Mouse (Mus musculus) stomach, embryonic 16.5 days (tissue): ENCODE data around the gene Senp7. TPM values are rescaled to one million over a fixed set of nuclear protein-coding genes. Genes with fewer than 3 reads are reported as not detected.
"Not testable (repeated sequence)": the region's sequence is repeated elsewhere in the genome, so short reads cannot be mapped to it uniquely, and the experiment has no call there.

ENCODE experiments used
- ATAC-seq: fragments of 200-750 bp; cut with Nextera tagmentation; 2 replicates; pipeline ENCODE4 v1.8.0; 2017; ENCODE audit warnings: moderate number of reproducible peaks, moderate TSS enrichment; ENCODE audit not compliant: insufficient read depth, low FRiP score
- H3K27ac ChIP-seq: fragments of 300-500 bp; sonication (generic); 2 replicates; pipeline ENCODE4 v1.5.1; 2014; ENCODE audit warnings: low read length
- H3K27me3 ChIP-seq: fragments of 300-500 bp; sonication (generic); 2 replicates; pipeline ENCODE4 v1.6.1; 2014; ENCODE audit warnings: low read length, control low read depth, mixed read lengths; ENCODE audit not compliant: control insufficient read depth, insufficient read depth
- H3K36me3 ChIP-seq: fragments of 300-500 bp; sonication (generic); 2 replicates; pipeline ENCODE4 v1.6.1; 2014; ENCODE audit warnings: low read length; ENCODE audit not compliant: control insufficient read depth, insufficient read depth
- H3K4me1 ChIP-seq: fragments of 300-500 bp; sonication (generic); 2 replicates; pipeline ENCODE4 v1.6.1; 2014; ENCODE audit warnings: low read length, control low read depth, mixed read lengths; ENCODE audit not compliant: control insufficient read depth, insufficient read depth
- H3K4me2 ChIP-seq: fragments of 300-500 bp; sonication (generic); 2 replicates; pipeline ENCODE4 v1.6.1; 2014; ENCODE audit warnings: low read depth, low read length, mixed read lengths
- H3K4me3 ChIP-seq: fragments of 300-500 bp; sonication (generic); replicated peaks from 2 replicates; pipeline ENCODE4 v1.5.1; 2014; ENCODE audit warnings: mild to moderate bottlenecking, low read length
- H3K9ac ChIP-seq: fragments of 300-500 bp; sonication (generic); 2 replicates; pipeline ENCODE4 v1.6.1; 2014; ENCODE audit warnings: low read length
- H3K9me3 ChIP-seq: fragments of 300-500 bp; sonication (generic); replicated peaks from 2 replicates; pipeline ENCODE4 v1.6.1; 2016; ENCODE audit warnings: low read length, control low read depth; ENCODE audit not compliant: control insufficient read depth
- WGBS: fragments of 180-500 bp; shearing (Covaris S2); extraction: QIAGEN DNeasy Blood & Tissue Kit; methylation state at CpG from one replicate; pipeline ENCODE4 v1.1.7; 2014; 5-methylcytosine and 5-hydroxymethylcytosine counted together
- polyA plus RNA-seq: library from polyadenylated mRNA; unstranded; fragments of >200 nt; fragmentation: Nextera tagmentation; extraction: Ambion mirVana; gene quantifications from 2 replicates; pipeline ENCODE4 v1.2.1, GENCODE M21; 2015

Senp7 gene
- 27.0 and 27.3 TPM in 2 replicates for polyA plus RNA-seq

DNA sequence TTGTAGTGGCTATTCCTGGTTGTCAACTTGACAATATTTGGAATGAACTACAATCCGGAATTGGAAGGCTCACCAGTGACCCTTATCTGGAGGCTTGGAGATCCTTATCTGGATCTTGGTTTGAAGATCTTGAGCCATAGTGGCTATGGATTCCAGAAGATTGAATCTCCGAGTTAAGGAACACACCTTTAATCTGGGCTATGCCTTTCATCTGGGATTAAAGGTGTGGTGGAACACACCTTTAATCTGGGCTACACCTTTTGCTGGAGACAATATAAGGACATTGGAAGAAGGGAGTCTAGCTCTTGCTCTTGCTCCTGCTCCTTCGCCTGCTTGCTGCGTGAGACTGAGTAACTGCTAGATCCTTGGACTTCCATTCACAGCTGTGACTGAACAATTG is at the start of gene Senp7:
TSS of gene Senp7 (plus strand) at position 301 of the 400 bp plus-strand sequence.
- H3K4me3 ChIP-seq, H3K4me1 ChIP-seq, H3K27me3 ChIP-seq, H3K36me3 ChIP-seq, H3K4me2 ChIP-seq, H3K9ac ChIP-seq, ATAC-seq, H3K9me3 ChIP-seq, H3K27ac ChIP-seq: not testable (repeated sequence)
- WGBS, result no CpG with 5 or more reads among the region's 4 CpGs

DNA sequence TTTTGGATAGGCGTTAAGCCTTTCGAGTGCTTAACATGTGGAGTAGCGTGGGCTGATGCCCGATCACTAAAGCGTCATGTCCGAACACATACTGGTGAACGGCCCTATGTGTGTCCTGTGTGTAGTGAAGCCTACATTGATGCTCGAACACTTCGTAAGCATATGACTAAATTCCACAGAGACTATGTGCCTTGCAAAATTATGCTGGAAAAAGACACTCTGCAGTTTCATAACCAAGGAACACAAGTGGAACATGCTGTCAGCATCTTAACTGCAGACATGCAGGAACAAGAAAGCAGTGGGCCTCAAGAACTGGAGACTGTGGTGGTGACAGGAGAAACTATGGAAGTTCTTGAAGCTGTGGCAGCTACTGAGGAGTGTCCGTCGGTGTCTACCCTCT is 41.3 kb upstream of the Senp7 start:
- H3K9me3 ChIP-seq, result no peaks in the 10 kb centered on the region
- ATAC-seq, result no peak
- no peak overlapping the region for H3K4me3 ChIP-seq
- WGBS, result 95% methylated on average over 11 of the region's 11 CpGs
- no peaks in the 10 kb centered on the region for H3K4me1 ChIP-seq
- no peak overlapping the region for H3K9ac ChIP-seq
- H3K4me2 ChIP-seq, result no peak overlapping the region
- H3K27ac ChIP-seq, result no peak overlapping the region
- no peaks in the 10 kb centered on the region for H3K27me3 ChIP-seq
- peaks cover 9% of the 10 kb centered on the region for H3K36me3 ChIP-seq

DNA sequence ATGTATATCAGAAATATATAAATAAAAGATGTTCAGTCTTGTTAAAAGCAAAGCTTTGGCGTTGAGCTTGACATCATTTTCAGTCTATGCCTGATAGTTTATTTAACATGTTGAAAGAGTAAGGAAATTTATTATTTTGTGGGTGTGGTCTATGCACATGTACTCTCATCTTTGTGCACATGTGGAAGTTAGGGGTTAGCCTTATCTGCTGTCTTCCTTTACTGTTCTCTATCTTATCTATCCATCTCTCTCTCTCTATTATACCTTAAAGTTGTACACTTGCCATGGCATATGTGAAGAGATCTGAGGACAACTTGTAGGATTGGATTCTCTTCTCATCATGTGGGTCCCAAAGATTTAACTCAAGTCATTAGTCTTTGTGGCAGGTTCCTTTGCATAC is 39.3 kb upstream of the Senp7 start:
- Histone ChIP-seq H3K27me3 (no peaks in the 10 kb centered on the region), H3K4me3 (no peak overlapping the region), H3K4me2 (no peak overlapping the region), H3K36me3 (peaks cover 3% of the 10 kb centered on the region; the same call in 1 of the 2 replicates), H3K4me1 (no peaks in the 10 kb centered on the region), H3K9me3 (no peaks in the 10 kb centered on the region), H3K9ac (no peak overlapping the region), H3K27ac (no peak overlapping the region)
- ATAC-seq, result no peak
- WGBS, result 74% methylated on average over 1 of the region's 1 CpGs

DNA sequence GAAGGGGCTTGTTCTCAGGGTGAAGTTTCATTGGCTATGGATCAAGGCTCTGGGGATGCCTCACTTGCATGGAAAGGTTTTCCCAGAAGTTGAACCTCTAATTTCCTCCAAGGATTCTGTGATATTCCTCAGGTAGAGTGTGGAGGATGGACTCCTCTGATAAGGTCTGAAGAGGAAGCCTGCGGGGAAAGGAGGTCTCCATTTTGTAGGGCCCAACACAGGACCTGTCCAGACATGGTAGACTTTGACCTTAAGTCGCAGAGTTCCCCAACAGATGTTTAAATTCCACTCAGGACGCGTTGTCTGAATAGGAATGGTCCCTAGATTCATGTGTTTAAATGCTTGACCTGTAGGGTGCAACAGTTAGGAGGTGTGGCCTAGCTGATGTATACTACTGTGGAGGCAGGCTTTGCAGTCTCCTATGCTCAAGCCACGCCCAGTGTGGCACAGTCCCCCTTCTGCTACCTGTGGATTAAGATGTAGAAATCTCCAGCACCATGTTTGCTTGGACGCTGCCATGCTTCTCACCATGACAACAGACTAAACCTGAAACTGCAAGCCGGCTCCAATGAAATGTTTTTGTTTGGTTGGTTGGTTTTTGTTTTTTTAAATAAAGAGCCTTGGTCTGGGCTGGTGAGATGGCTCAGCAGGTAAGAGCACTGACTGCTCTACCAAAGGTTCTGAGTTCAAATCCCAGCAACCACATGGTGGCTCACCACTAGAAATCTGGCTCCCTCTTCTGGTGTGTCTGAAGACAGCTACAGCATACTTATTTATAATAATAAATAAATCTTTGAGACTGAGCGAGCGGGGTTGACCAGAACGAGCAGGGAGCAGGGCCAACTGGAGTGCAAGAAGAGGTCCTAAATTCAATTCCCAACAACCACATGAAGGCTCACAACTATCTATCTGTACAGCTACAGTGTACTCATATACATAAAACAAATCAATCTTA is 35.1 kb upstream of the Senp7 start:
- Histone ChIP-seq H3K4me3 (no peak overlapping the region), H3K4me1 (no peaks in the 10 kb centered on the region), H3K27ac (no peak overlapping the region), H3K4me2 (no peak overlapping the region), H3K36me3 (peaks cover 9% of the 10 kb centered on the region), H3K27me3 (no peaks in the 10 kb centered on the region), H3K9ac (no peak overlapping the region), H3K9me3 (no peaks in the 10 kb centered on the region)
- ATAC-seq, result 0 out of 2 replicates have a peak, but pooled peaks have one; percentile 7
- 88% methylated on average over 10 of the region's 10 CpGs for WGBS

DNA sequence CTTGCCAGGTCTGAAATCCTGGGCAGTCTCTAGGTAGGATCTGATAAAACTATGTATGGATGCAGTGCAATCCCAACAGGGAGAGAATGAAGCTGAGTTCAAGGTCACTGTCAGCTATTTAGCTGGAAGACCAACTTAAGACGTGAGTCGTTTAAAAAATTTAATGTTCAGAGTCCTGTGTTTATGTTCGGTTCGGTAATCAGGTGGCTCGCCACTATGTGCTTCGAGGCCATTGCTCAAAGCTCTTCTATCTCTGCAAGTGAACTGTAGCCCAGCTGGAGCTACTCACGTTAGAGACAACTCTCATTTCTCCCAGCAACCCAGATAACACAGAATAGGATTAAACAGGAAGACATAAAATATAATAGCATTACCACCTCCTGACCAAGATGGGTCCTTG is 34.1 kb upstream of the Senp7 start:
- H3K27ac ChIP-seq, result no peak overlapping the region
- WGBS, result 58% methylated on average over 7 of the region's 7 CpGs
- no peaks in the 10 kb centered on the region for H3K4me1 ChIP-seq
- no peak overlapping the region for H3K4me2 ChIP-seq
- H3K9me3 ChIP-seq, result no peaks in the 10 kb centered on the region
- H3K4me3 ChIP-seq, result no peak overlapping the region
- ATAC-seq, result no peak
- H3K9ac ChIP-seq, result no peak overlapping the region
- H3K36me3 ChIP-seq, result peaks cover 18% of the 10 kb centered on the region
- no peaks in the 10 kb centered on the region for H3K27me3 ChIP-seq

DNA sequence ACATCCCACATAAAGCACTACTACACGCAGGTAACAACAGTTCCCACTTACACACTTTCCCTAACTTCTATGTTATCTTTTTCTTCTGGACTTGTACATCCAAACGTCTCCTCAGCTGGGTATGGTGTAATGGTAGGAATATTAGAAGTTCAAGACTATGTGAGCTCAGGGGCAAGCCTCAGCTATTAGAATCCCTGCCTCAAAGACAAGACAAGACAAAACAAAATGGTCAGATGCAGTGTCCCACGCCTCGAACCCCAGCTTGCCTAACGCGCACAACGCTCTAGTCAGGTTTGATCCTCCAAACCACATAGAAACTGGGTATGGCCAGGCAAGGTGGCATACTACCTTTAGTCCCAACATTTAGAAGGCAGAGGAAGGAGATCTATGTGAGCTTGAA is 28.5 kb upstream of the Senp7 start:
- Histone ChIP-seq H3K36me3 (peaks cover 24% of the 10 kb centered on the region), H3K27ac (no peak overlapping the region), H3K4me3 (no peak overlapping the region), H3K27me3 (no peaks in the 10 kb centered on the region), H3K4me2 (no peak overlapping the region), H3K4me1 (no peaks in the 10 kb centered on the region), H3K9me3 (no peaks in the 10 kb centered on the region), H3K9ac (no peak overlapping the region)
- no peak for ATAC-seq
- WGBS, result 95% methylated on average over 7 of the region's 7 CpGs

DNA sequence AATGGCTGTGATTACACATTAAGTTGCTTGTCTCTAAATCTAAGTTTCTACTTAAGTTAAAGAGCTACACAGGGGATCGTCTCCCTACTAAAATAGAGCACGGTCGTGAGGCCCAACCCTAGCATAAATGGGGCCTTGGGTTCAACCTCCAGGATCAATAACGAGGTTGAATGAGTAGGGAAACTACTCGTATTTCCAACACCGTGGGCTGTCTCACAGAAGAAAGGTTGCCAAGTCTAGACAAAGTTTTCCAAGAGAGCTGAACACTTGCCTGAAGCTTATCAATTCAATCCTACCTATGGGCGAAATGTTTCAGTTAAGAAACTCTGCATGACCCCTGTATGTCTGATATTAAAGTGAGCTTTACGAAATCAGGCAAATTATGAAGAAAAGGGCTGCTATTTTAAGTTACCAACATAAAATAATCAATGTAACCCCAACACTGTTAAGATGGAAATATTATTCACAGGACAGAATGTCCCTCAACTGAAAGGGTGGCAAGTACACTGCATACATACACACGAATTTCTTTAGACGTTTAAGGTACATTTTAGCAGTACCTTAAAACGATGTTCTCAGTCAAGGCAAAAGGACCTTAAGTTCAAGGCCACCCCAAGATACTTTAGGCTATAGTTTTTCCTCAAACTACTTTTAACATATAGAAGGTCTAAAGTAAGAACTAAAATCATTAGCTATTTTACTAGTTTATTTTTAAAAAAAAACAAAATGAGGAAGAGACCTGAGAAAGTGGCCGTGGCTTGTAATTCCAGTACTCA is 20.1 kb upstream of the Senp7 start:
- 29% methylated on average over 12 of the region's 12 CpGs for WGBS
- ATAC-seq, result no peak
- no peak overlapping the region for H3K27ac ChIP-seq
- peaks cover 13% of the 10 kb centered on the region for H3K4me1 ChIP-seq
- H3K4me2 ChIP-seq, result peak overlapping the region; percentile 86
- H3K4me3 ChIP-seq, result peak overlapping the region; percentile 90
- no peaks in the 10 kb centered on the region for H3K27me3 ChIP-seq
- H3K36me3 ChIP-seq, result peaks cover 12% of the 10 kb centered on the region; the same call in 1 of the 2 replicates
- H3K9me3 ChIP-seq, result no peaks in the 10 kb centered on the region
- H3K9ac ChIP-seq, result peak overlapping the region; percentile 98

DNA sequence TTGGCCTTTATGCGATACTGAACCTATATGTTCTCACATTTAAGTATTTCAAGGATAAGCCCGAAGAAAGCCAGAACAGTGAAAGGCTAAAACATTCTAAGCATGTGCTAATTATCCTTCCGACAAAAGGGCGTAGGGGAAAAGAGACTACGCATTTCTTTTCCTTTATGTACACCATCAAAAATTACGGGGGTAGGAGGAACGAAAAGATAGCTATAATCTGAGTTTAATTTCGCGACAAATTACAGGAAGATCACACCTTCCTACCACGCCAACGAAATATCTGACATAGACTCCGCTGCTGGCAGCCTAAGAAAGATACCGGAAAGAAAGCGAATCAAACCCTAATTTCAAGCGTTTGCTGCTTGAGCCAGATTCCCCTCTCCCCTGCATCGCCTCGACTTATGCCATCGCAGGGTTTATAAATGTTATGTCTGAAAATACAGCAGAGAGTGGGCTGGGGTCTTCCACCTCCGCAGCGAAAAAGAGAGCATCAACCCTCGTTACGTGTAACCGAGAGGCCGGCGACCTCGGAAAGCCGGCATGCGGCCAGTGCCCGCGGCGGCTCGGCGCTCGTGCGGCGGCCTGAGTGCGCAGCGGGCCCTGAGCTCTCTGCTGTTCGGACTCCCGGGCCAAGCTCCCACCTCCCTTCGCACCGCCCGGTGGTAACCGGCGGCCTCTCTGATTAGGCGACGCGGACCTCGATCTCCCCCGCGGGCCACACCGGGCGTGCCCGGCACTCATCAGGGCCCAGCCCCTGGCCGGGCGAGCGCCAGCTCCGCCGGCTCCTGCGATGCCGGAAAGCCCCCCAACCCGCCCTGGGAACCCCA is 19.2 kb upstream of the Senp7 start:
- peak; percentile 88 for ATAC-seq
- H3K4me2 ChIP-seq, result peak overlapping the region; percentile 86
- H3K4me1 ChIP-seq, result peaks cover 13% of the 10 kb centered on the region
- H3K36me3 ChIP-seq, result peaks cover 15% of the 10 kb centered on the region; the same call in 1 of the 2 replicates
- peak overlapping the region; percentile 90 for H3K4me3 ChIP-seq
- H3K27ac ChIP-seq, result peak overlapping the region; percentile 90
- no peaks in the 10 kb centered on the region for H3K9me3 ChIP-seq
- under 1% methylated on average over 62 of the region's 62 CpGs for WGBS
- H3K9ac ChIP-seq, result peak overlapping the region; percentile 98
- no peaks in the 10 kb centered on the region for H3K27me3 ChIP-seq
